Mouse (Mus musculus) hindbrain, postnatal 0 days (tissue): ENCODE data around the gene Slc39a11. TPM values are rescaled to one million over a fixed set of nuclear protein-coding genes. Genes with fewer than 3 reads are reported as not detected.
A peak's percentile ranks its signal among the peaks of the same experiment; 100 is the strongest.

Source experiments
- ATAC-seq: fragments of 200-750 bp; cut with Nextera tagmentation; 2 replicates; pipeline ENCODE4 v1.8.0; 2017; ENCODE audit warnings: mild to moderate bottlenecking, moderate TSS enrichment, moderate library complexity
- DNase-seq: peaks from one replicate; pipeline ENCODE4 v3.0.0-alpha.2; 2015; ENCODE audit warnings: low spot score
- H3K27ac ChIP-seq: fragments of 300-500 bp; sonication (generic); 2 replicates; pipeline ENCODE4 v1.5.1; 2014; ENCODE audit warnings: mild to moderate bottlenecking
- H3K27me3 ChIP-seq: fragments of 300-500 bp; sonication (generic); 2 replicates; pipeline ENCODE4 v1.6.1; 2014; ENCODE audit warnings: low read length, mixed read lengths; ENCODE audit not compliant: insufficient read depth
- H3K36me3 ChIP-seq: fragments of 300-500 bp; sonication (generic); 2 replicates; pipeline ENCODE4 v1.6.1; 2014; ENCODE audit warnings: low read length, mixed read lengths; ENCODE audit not compliant: insufficient read depth
- H3K4me1 ChIP-seq: fragments of 300-500 bp; sonication (generic); 2 replicates; pipeline ENCODE4 v1.6.1; 2014; ENCODE audit warnings: antibody characterized with exemption, low read length, mixed read lengths; ENCODE audit not compliant: insufficient read depth
- H3K4me2 ChIP-seq: fragments of 300-500 bp; sonication (generic); 2 replicates; pipeline ENCODE4 v1.6.1; 2014; ENCODE audit warnings: low read depth, mild to moderate bottlenecking, low read length, moderate library complexity, mixed read lengths
- H3K4me3 ChIP-seq: fragments of 300-500 bp; sonication (generic); 2 replicates; pipeline ENCODE4 v1.5.1; 2014; ENCODE audit warnings: low read length
- H3K9ac ChIP-seq: fragments of 300-500 bp; sonication (generic); replicated peaks from 2 replicates; pipeline ENCODE4 v1.6.1; 2014; ENCODE audit warnings: mild to moderate bottlenecking, low read length, moderate library complexity, mixed read lengths
- H3K9me3 ChIP-seq: fragments of 300-500 bp; sonication (generic); 2 replicates; pipeline ENCODE4 v1.6.1; 2016; ENCODE audit warnings: low read length, mixed read lengths
- CTCF ChIP-seq: IDR thresholded peaks from 2 replicates; pipeline ENCODE4 v1.5.1; 2016; ENCODE audit warnings: antibody characterized with exemption, control low read depth, low read depth
- WGBS: fragments of 180-500 bp; shearing (Covaris S2); extraction: QIAGEN DNeasy Blood & Tissue Kit; methylation state at CpG from one replicate; pipeline ENCODE4 v1.1.7; 2014; 5-methylcytosine and 5-hydroxymethylcytosine counted together
- polyA plus RNA-seq: library from polyadenylated mRNA; unstranded; fragments of >200 nt; fragmentation: Nextera tagmentation; extraction: Ambion mirVana; gene quantifications from 2 replicates; pipeline ENCODE4 v1.2.1, GENCODE M21; 2015
- total RNA-seq: library from RNA; depleted of rRNA; stranded (reverse); fragments of >200 nt; gene quantifications from 2 replicates; pipeline ENCODE4 v1.2.3, GENCODE M21; 2014

Slc39a11 gene
- total and polyA plus RNA-seq, 2 experiments from 2014 or later, result 35.6 to 63.3 TPM

DNA sequence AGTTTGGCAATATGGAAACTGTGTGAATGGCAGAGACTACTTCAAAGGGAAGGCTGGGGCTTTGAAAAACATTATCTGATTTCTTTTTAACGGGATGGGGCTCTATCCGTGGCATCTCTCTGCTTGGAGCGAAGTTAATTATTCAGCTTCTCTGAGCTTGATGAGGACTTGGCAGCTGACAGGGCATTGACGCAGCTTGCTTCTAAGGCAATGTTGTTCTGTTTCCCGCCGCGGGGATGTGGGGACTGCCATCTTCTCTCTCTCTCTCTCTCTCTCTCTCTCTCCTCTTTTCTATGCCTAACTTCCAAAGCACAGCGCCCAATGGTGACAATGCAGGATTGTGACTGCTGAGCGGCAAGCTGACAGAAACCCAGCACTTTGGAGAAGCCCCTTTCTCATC, 172.3 kb downstream of the Slc39a11 start:
- no peaks in the 10 kb centered on the region for H3K36me3 ChIP-seq
- H3K27me3 ChIP-seq, result no peaks in the 10 kb centered on the region
- H3K27ac ChIP-seq, result peak overlapping the region; percentile 54
- ATAC-seq, result peak; percentile 28; the same call in 1 of the 2 replicates
- no peak overlapping the region for H3K4me2 ChIP-seq
- peaks cover 7% of the 10 kb centered on the region; the same call in 1 of the 2 replicates for H3K4me1 ChIP-seq
- DNase-seq, result peak; percentile 76
- H3K9ac ChIP-seq, result no peak overlapping the region
- no peak for TF ChIP-seq CTCF
- no peak overlapping the region for H3K4me3 ChIP-seq
- H3K9me3 ChIP-seq, result no peaks in the 10 kb centered on the region
- 33% methylated on average over 9 of the region's 9 CpGs for whole genome bisulfite sequencing

DNA sequence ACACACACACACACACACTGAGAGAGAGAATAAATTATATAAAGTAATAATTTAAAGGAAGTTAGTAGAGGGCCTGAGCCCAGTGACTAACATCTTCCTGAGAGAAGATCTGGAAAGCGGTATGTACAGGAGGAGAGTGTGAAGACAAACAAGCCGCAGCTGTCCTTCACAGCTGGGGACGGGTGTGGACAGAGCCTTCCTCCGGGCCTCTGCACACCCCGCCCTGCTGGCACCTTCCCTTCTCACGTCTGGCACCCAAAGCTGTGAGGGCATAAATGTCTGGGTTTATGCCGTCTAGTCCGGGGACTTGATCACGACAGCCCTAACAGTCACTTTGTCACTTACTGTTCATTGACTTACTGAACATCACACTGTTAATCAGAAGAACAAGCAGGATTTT, 173.2 kb downstream of the Slc39a11 start:
- H3K4me1 ChIP-seq, result peaks cover 7% of the 10 kb centered on the region; the same call in 1 of the 2 replicates
- TF ChIP-seq CTCF, result no peak
- no peak for ATAC-seq
- no peaks in the 10 kb centered on the region for H3K27me3 ChIP-seq
- no peaks in the 10 kb centered on the region for H3K36me3 ChIP-seq
- no peak overlapping the region for H3K27ac ChIP-seq
- H3K4me3 ChIP-seq, result no peak overlapping the region
- no peak overlapping the region for H3K4me2 ChIP-seq
- H3K9ac ChIP-seq, result no peak overlapping the region
- 69% methylated on average over 9 of the region's 9 CpGs for WGBS
- no peak for DNase-seq
- H3K9me3 ChIP-seq, result no peaks in the 10 kb centered on the region

DNA sequence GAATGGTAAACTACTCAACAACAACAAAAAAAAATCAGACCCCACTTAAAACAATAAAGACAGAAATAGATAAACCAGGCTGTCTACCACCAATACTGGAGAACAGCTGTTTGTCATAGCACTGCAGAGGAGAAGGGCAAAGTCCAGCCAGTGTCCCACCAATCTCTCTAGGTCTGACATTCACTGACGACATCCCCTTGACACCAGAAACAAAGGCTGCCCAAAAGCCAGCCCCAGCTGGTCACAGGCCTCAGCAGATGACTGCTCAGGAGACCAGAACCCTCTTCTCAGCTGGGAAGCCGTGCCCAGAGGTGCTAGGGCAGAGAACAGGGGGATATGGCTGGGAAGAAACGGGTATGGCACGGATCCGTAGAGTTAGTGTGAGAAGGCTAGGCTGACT, 174.4 kb downstream of the Slc39a11 start:
- 71% methylated on average over 5 of the region's 5 CpGs for WGBS
- Histone ChIP-seq H3K9ac (no peak overlapping the region), H3K36me3 (no peaks in the 10 kb centered on the region), H3K4me2 (no peak overlapping the region), H3K4me1 (peaks cover 7% of the 10 kb centered on the region; the same call in 1 of the 2 replicates), H3K27me3 (no peaks in the 10 kb centered on the region), H3K27ac (no peak overlapping the region), H3K9me3 (no peaks in the 10 kb centered on the region), H3K4me3 (no peak overlapping the region)
- no peak for ATAC-seq
- no peak for DNase-seq
- TF ChIP-seq CTCF, result no peak

DNA sequence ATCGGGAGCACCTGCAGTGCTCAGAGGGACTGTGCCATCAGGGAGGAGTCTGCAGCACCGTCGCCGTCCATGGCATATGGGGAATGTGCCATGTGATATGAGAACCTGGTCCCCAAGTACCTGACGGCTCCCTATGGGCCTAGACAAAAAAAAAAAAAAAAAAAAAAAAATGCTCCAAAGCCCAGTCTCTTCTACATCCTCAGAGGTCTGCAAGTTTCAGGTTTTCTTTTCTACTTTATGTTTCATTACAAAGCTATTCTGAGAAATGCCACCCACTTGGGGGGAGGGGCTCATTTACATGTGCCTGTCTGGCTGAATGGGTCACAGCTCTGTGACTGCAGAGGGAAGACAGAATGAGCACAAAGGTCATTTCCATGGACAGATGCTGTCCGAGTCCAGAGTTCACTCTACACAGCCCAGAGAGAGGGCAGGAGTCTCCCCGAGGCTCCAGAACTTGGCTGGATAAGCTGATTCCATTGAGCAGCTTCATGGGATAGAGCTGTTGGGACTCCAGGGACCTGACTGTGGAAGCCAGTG, 175.8 kb downstream of the Slc39a11 start:
- Histone ChIP-seq H3K27me3 (no peaks in the 10 kb centered on the region), H3K4me3 (no peak overlapping the region), H3K9me3 (no peaks in the 10 kb centered on the region), H3K4me2 (no peak overlapping the region), H3K27ac (no peak overlapping the region), H3K36me3 (no peaks in the 10 kb centered on the region), H3K4me1 (peaks cover 7% of the 10 kb centered on the region; the same call in 1 of the 2 replicates), H3K9ac (no peak overlapping the region)
- ATAC-seq, result no peak
- 51% methylated on average over 7 of the region's 7 CpGs for WGBS
- TF ChIP-seq CTCF, result no peak
- DNase-seq, result no peak

DNA sequence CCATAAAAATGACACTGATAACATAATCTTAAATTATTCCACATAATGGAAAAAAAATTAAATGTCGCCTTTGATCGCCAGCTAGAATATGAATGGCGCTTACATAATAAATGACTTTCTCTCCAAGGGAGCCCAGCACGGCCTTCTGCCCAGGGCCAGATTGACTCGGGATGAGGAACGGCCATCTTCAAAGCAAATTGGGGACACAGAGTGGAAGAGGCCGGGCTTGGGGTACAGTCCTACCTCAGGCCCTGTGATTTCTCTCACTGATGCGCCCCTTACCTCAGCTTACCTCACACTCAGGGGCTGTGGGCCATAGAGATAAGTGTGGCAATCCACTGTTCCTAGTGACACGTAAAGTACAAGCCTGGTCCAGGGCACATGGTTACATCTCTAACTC, 177.9 kb downstream of the Slc39a11 start:
- no peak for ATAC-seq
- no peak for TF ChIP-seq CTCF
- H3K27me3 ChIP-seq, result no peaks in the 10 kb centered on the region
- H3K4me3 ChIP-seq, result no peak overlapping the region
- no peak overlapping the region for H3K9ac ChIP-seq
- no peak overlapping the region for H3K4me2 ChIP-seq
- WGBS, result 81% methylated on average over 9 of the region's 9 CpGs
- H3K27ac ChIP-seq, result no peak overlapping the region
- H3K9me3 ChIP-seq, result no peaks in the 10 kb centered on the region
- no peak for DNase-seq
- no peaks in the 10 kb centered on the region for H3K36me3 ChIP-seq
- H3K4me1 ChIP-seq, result peaks cover 5% of the 10 kb centered on the region; the same call in 1 of the 2 replicates

DNA sequence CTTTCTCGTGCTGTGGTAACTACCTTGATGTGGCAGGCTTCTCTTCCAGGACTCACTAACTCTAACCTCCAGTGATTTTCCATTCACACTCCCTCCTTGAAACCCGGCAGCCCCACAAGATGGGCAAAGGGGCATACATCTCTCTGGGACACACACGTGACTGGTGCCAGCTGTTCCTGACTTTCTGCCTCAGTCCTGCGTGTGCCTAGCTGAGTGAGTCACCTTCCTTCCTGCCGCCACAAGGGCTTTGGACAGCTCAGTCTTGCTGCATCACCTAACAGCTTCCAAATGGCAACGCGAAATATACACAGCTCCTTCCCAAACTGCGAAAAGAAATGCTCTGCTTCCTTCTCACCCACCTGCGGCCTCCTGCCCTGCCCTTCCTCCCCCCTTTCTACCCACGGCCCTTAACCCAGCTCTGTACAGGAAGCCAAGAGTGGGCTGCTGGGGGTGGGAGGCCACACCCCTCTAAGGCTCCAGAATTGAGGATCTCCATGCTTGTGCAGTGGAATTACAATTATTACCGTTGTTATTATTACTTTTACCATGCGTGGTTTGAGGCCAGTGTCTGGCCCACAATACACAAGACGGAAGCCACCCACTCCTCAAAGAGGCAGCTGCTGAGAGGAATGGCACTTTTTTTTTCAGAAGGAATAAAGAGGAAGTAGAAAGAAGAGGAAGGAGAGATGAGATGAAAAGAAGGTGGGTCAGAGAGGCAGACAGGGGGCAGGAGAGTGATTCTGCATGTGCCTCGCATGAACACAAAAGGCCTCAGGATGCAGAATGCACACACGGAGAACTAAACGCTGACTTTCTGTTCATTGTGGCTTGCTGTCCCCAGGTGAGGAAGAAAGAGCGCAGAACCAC, 179.7 kb downstream of the Slc39a11 start:
- TF ChIP-seq CTCF, result no peak
- no peak overlapping the region for H3K27ac ChIP-seq
- H3K9ac ChIP-seq, result no peak overlapping the region
- H3K4me3 ChIP-seq, result no peak overlapping the region
- H3K4me2 ChIP-seq, result no peak overlapping the region
- DNase-seq, result no peak
- no peaks in the 10 kb centered on the region for H3K27me3 ChIP-seq
- H3K36me3 ChIP-seq, result no peaks in the 10 kb centered on the region
- H3K4me1 ChIP-seq, result peaks cover 5% of the 10 kb centered on the region; the same call in 1 of the 2 replicates
- H3K9me3 ChIP-seq, result no peaks in the 10 kb centered on the region
- no peak for ATAC-seq
- WGBS, result 76% methylated on average over 17 of the region's 17 CpGs
